Mouse (Mus musculus) embryonic facial prominence, embryonic 12.5 days (tissue): Measurements from ENCODE around the gene Sema3g. TPM values are rescaled to one million over a fixed set of nuclear protein-coding genes. Genes with fewer than 3 reads are reported as not detected.
A peak's percentile ranks its signal among the peaks of the same experiment; 100 is the strongest.

ENCODE experiments used
- ATAC-seq: fragments of 200-750 bp; cut with Nextera tagmentation; 2 replicates; pipeline ENCODE4 v1.8.0; 2017; ENCODE audit not compliant: insufficient number of reproducible peaks, insufficient read depth, low FRiP score, low TSS enrichment
- H3K27ac ChIP-seq: fragments of 300-500 bp; sonication (generic); 2 replicates; pipeline ENCODE4 v1.5.1; 2016; ENCODE audit warnings: mild to moderate bottlenecking
- H3K27me3 ChIP-seq: fragments of 300-500 bp; sonication (generic); 2 replicates; pipeline ENCODE4 v1.6.1; 2016; ENCODE audit warnings: mild to moderate bottlenecking, moderate library complexity
- H3K36me3 ChIP-seq: fragments of 300-500 bp; sonication (generic); 2 replicates; pipeline ENCODE4 v1.6.1; 2016; ENCODE audit warnings: mild to moderate bottlenecking
- H3K4me1 ChIP-seq: fragments of 300-500 bp; sonication (generic); 2 replicates; pipeline ENCODE4 v1.6.1; 2016
- H3K4me2 ChIP-seq: fragments of 300-500 bp; sonication (generic); replicated peaks from 2 replicates; pipeline ENCODE4 v1.6.1; 2016; ENCODE audit warnings: mild to moderate bottlenecking, moderate library complexity
- H3K4me3 ChIP-seq: fragments of 300-500 bp; sonication (generic); 2 replicates; pipeline ENCODE4 v1.5.1; 2016; ENCODE audit warnings: mild to moderate bottlenecking
- H3K9ac ChIP-seq: fragments of 300-500 bp; sonication (generic); 2 replicates; pipeline ENCODE4 v1.6.1; 2016; ENCODE audit warnings: mild to moderate bottlenecking, moderate library complexity
- H3K9me3 ChIP-seq: fragments of 300-500 bp; sonication (generic); 2 replicates; pipeline ENCODE4 v1.6.1; 2016; ENCODE audit warnings: mild to moderate bottlenecking, moderate library complexity
- WGBS: fragments of 180-500 bp; shearing (Covaris S2); methylation state at CpG from one replicate; pipeline ENCODE4 v1.1.7; 2016; 5-methylcytosine and 5-hydroxymethylcytosine counted together
- polyA plus RNA-seq: library from polyadenylated mRNA; unstranded; fragments of >200 nt; fragmentation: Nextera tagmentation; extraction: Ambion mirVana; gene quantifications from 2 replicates; pipeline ENCODE4 v1.2.1, GENCODE M21; 2016

Gene Sema3g
- polyA plus RNA-seq, 1 experiment from 2014 or later = 1.1 TPM

- ATAC-seq = no peak
- H3K27ac ChIP-seq = no peak overlapping the region
- H3K4me3 ChIP-seq = no peak overlapping the region
- H3K4me2 ChIP-seq = no peak overlapping the region
- no peak overlapping the region for H3K9ac ChIP-seq
- WGBS = 78% methylated on average over 16 of the region's 16 CpGs
- no peaks in the 10 kb centered on the region for H3K4me1 ChIP-seq
- H3K36me3 ChIP-seq = peaks cover 88% of the 10 kb centered on the region
- no peaks in the 10 kb centered on the region for H3K9me3 ChIP-seq
- no peaks in the 10 kb centered on the region for H3K27me3 ChIP-seq
These were observed 19.8 kb upstream of the Sema3g start for GRCm38 (mm10) chr14:31197547-31198516.

- WGBS = 93% methylated on average over 7 of the region's 7 CpGs
- ATAC-seq = no peak
- H3K36me3 ChIP-seq = peaks cover 87% of the 10 kb centered on the region
These were observed 18.1 kb upstream of the Sema3g start for GRCm38 (mm10) chr14:31199599-31199998.

GRCm38 (mm10) chr14:31200038-31200437, 17.6 kb upstream of the Sema3g start:
- Histone ChIP-seq H3K4me1 (peaks cover 7% of the 10 kb centered on the region), H3K27me3 (no peaks in the 10 kb centered on the region), H3K27ac (no peak overlapping the region), H3K4me3 (no peak overlapping the region), H3K9me3 (no peaks in the 10 kb centered on the region), H3K36me3 (peaks cover 83% of the 10 kb centered on the region), H3K4me2 (no peak overlapping the region), H3K9ac (no peak overlapping the region)
- 83% methylated on average over 3 of the region's 3 CpGs for WGBS
- no peak for ATAC-seq

More at GRCm38 (mm10) chr14:31199599-31199998, 18.1 kb upstream of the Sema3g start:
- no peaks in the 10 kb centered on the region for H3K27me3 ChIP-seq
- H3K9me3 ChIP-seq = no peaks in the 10 kb centered on the region
- H3K4me1 ChIP-seq = peaks cover 3% of the 10 kb centered on the region
- no peak overlapping the region for H3K4me2 ChIP-seq
- no peak overlapping the region for H3K27ac ChIP-seq
- H3K9ac ChIP-seq = no peak overlapping the region
- H3K4me3 ChIP-seq = no peak overlapping the region

GRCm38 (mm10) chr14:31204844-31205243, 12.8 kb upstream of the Sema3g start:
- 71% methylated on average over 4 of the region's 4 CpGs for WGBS

GRCm38 (mm10) chr14:31205244-31205561, 12.5 kb upstream of the Sema3g start:
- Histone ChIP-seq H3K4me2 (peak overlapping the region; percentile 91), H3K36me3 (peaks cover 41% of the 10 kb centered on the region), H3K27me3 (no peaks in the 10 kb centered on the region), H3K4me3 (peak overlapping the region; percentile 84), H3K9ac (peak overlapping the region; percentile 91), H3K9me3 (no peaks in the 10 kb centered on the region), H3K4me1 (peaks cover 9% of the 10 kb centered on the region), H3K27ac (peak overlapping the region; percentile 93)
- ATAC-seq = no peak
- 21% methylated on average over 8 of the region's 8 CpGs for WGBS

More at GRCm38 (mm10) chr14:31204844-31205243, 12.8 kb upstream of the Sema3g start:
- Histone ChIP-seq H3K4me1 (peaks cover 9% of the 10 kb centered on the region), H3K4me3 (peak overlapping the region; percentile 84), H3K4me2 (peak overlapping the region; percentile 91), H3K27ac (peak overlapping the region; percentile 93), H3K9me3 (no peaks in the 10 kb centered on the region), H3K36me3 (peaks cover 44% of the 10 kb centered on the region), H3K9ac (peak overlapping the region; percentile 91), H3K27me3 (no peaks in the 10 kb centered on the region)
- no peak for ATAC-seq

- Histone ChIP-seq H3K4me2 (peak overlapping the region; percentile 91), H3K9me3 (no peaks in the 10 kb centered on the region), H3K27ac (peak overlapping the region; percentile 93), H3K4me1 (peaks cover 9% of the 10 kb centered on the region), H3K27me3 (no peaks in the 10 kb centered on the region), H3K9ac (peak overlapping the region; percentile 91), H3K36me3 (peaks cover 35% of the 10 kb centered on the region), H3K4me3 (peak overlapping the region; percentile 84)
- under 1% methylated on average over 39 of the region's 39 CpGs for WGBS
- ATAC-seq = peak; percentile 55
These were observed 11.8 kb upstream of the Sema3g start for GRCm38 (mm10) chr14:31205562-31206467.

- H3K9me3 ChIP-seq = no peaks in the 10 kb centered on the region
- H3K9ac ChIP-seq = peak overlapping the region; percentile 91
- ATAC-seq = peak; percentile 31; the same call in 1 of the 2 replicates
- H3K4me3 ChIP-seq = peak overlapping the region; percentile 84
- H3K4me2 ChIP-seq = peak overlapping the region; percentile 91
- peak overlapping the region; percentile 93 for H3K27ac ChIP-seq
- 1% methylated on average over 48 of the region's 48 CpGs for WGBS
- H3K27me3 ChIP-seq = no peaks in the 10 kb centered on the region
- H3K4me1 ChIP-seq = peaks cover 9% of the 10 kb centered on the region
- H3K36me3 ChIP-seq = peaks cover 28% of the 10 kb centered on the region
These were observed 11.1 kb upstream of the Sema3g start for GRCm38 (mm10) chr14:31206472-31206981.

- H3K9ac ChIP-seq = peak overlapping the region; percentile 91; the same call in 1 of the 2 replicates
- H3K27ac ChIP-seq = no peak overlapping the region
- peaks cover 21% of the 10 kb centered on the region for H3K36me3 ChIP-seq
- no peaks in the 10 kb centered on the region for H3K27me3 ChIP-seq
- ATAC-seq = peak; percentile 17; the same call in 1 of the 2 replicates
- H3K4me2 ChIP-seq = peak overlapping the region; percentile 91
- 82% methylated on average over 13 of the region's 13 CpGs for WGBS
- H3K4me3 ChIP-seq = peak overlapping the region; percentile 84
- peaks cover 9% of the 10 kb centered on the region for H3K4me1 ChIP-seq
- no peaks in the 10 kb centered on the region for H3K9me3 ChIP-seq
These were observed 10.4 kb upstream of the Sema3g start for GRCm38 (mm10) chr14:31207070-31207830.

GRCm38 (mm10) chr14:31208084-31208483, 9.6 kb upstream of the Sema3g start, which contains the start of gene Tnnc1:
TSS of gene Tnnc1 (plus strand) at chr14:31208312.
- Histone ChIP-seq H3K9me3 (no peaks in the 10 kb centered on the region), H3K27me3 (no peaks in the 10 kb centered on the region), H3K4me1 (peaks cover 9% of the 10 kb centered on the region), H3K27ac (no peak within 1 kb of the TSS), H3K4me3 (0 out of 2 replicates have a peak within 1 kb of the TSS, but pooled peaks have one; percentile 84), H3K4me2 (peak within 1 kb of the TSS; percentile 91; the same call in 1 of the 2 replicates), H3K9ac (no peak within 1 kb of the TSS; the same call in 1 of the 2 replicates), H3K36me3 (peaks cover 13% of the 10 kb centered on the region)
- 79% methylated on average over 2 of the region's 2 CpGs for WGBS
- no peak for ATAC-seq

GRCm38 (mm10) chr14:31209133-31209557, 8.5 kb upstream of the Sema3g start:
- Histone ChIP-seq H3K4me2 (no peak overlapping the region), H3K27ac (no peak overlapping the region), H3K4me3 (no peak overlapping the region), H3K9me3 (no peaks in the 10 kb centered on the region), H3K9ac (no peak overlapping the region), H3K36me3 (peaks cover 4% of the 10 kb centered on the region), H3K4me1 (peaks cover 9% of the 10 kb centered on the region), H3K27me3 (no peaks in the 10 kb centered on the region)
- WGBS = 69% methylated on average over 4 of the region's 4 CpGs
- ATAC-seq = no peak
